Mouse (Mus musculus) mature B cell (primary cell): ENCODE measurements around the gene Mybph.

Experiments
- in situ Hi-C: fragments of 300-500 bp; cut with MboI; formaldehyde crosslinking; loops from 2 replicates; pipeline ENCODE4 v1.14.3; 2019

Mybph gene

GRCm38 (mm10) chr1:134184089-134184488, 9.2 kb upstream of the Mybph start:
- in situ Hi-C loops, result no loop called here

GRCm38 (mm10) chr1:134188217-134188616, 5.0 kb upstream of the Mybph start:
- in situ Hi-C loops, result no loop called here

GRCm38 (mm10) chr1:134188989-134189729, 4.1 kb upstream of the Mybph start:
- in situ Hi-C loops, result no loop called here

- in situ Hi-C loops, result no loop called here
Measured at GRCm38 (mm10) chr1:134191192-134191591, 2.1 kb upstream of the Mybph start.

- in situ Hi-C loops, result no loop called here
Measured at GRCm38 (mm10) chr1:134192024-134192423, 1.2 kb upstream of the Mybph start.

- in situ Hi-C loops, result no loop called here
Measured at GRCm38 (mm10) chr1:134193674-134194197, 488 bp downstream of the Mybph start.

- in situ Hi-C loops, result no loop called here
Measured at GRCm38 (mm10) chr1:134194298-134195022, 1.2 kb downstream of the Mybph start.

- in situ Hi-C loops, result no loop called here
Measured at GRCm38 (mm10) chr1:134195117-134195516, 1.9 kb downstream of the Mybph start.

- in situ Hi-C loops, result no loop called here
Measured at GRCm38 (mm10) chr1:134195571-134195970, 2.3 kb downstream of the Mybph start.

- in situ Hi-C loops, result no loop called here
Measured at GRCm38 (mm10) chr1:134195979-134196378, 2.7 kb downstream of the Mybph start.

- in situ Hi-C loops, result no loop called here
Measured at GRCm38 (mm10) chr1:134196386-134196785, 3.1 kb downstream of the Mybph start.

GRCm38 (mm10) chr1:134197325-134197982, 4.2 kb downstream of the Mybph start:
- in situ Hi-C loops, result no loop called here

- in situ Hi-C loops, result no loop called here
Measured at GRCm38 (mm10) chr1:134198197-134198995, 5.1 kb downstream of the Mybph start.

- in situ Hi-C loops, result no loop called here
Measured at GRCm38 (mm10) chr1:134200481-134200880, 7.2 kb downstream of the Mybph start.

GRCm38 (mm10) chr1:134200998-134201686, 7.9 kb downstream of the Mybph start:
- in situ Hi-C loops, result no loop called here

GRCm38 (mm10) chr1:134201751-134202420, 8.6 kb downstream of the Mybph start:
- in situ Hi-C loops, result no loop called here

GRCm38 (mm10) chr1:134204230-134204629, 11.0 kb downstream of the Mybph start:
- in situ Hi-C loops, result no loop called here

- in situ Hi-C loops, result no loop called here
Measured at GRCm38 (mm10) chr1:134205296-134206018, 12.2 kb downstream of the Mybph start.

GRCm38 (mm10) chr1:134206085-134206484, 12.8 kb downstream of the Mybph start:
- in situ Hi-C loops, result no loop called here
